Mouse (Mus musculus) lung, postnatal 25 days (tissue): ENCODE measurements around the gene Nme8.

Source experiments
- DNase-seq: peaks from one replicate; pipeline ENCODE4 v3.0.0; 2022; ENCODE audit warnings: low spot score

Gene Nme8

DNA sequence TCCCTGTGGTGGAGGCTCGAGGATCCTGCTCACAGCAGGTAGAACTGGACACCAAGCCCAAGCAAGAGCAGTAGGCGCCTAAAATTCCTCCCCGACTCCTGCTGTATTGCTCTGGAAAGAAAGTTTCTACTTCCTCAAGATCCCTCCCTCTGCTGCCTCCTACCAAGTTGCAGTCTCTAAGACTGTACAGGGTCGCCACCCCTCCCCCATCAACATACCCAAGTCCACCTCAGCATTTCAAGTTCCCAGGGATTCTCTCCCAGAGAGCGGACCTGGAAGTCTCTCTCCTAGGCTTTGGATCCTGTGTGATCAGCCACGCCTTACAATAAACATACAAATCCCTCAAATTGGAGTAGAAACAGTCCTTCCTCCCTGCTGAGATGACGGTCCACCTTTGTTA, at the start of gene Nme8:
Gene Nme8 (minus strand): TSS at position 5 of the 400 bp plus-strand sequence.
- DNase-seq: no peak

DNA sequence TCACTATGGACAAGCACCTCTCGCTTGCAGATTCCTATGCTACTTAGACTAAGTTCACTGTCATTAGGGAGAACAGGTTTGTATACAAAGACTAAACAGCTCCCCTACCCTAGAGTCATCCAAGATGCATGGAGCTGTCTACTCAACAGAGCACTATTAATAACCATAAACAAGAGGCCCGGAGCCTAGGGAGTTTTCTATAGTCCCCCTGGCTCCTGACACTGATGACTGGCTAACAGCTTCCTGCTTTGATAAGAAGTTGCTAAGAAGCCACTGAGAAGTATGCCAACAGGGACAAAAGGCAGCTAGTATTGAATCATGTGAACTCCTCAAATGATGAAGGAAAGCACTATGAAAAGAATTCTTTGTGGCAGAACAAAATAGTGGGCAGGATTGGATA, 48.1 kb upstream of the Nme8 start:
- no peak for DNase-seq

DNA sequence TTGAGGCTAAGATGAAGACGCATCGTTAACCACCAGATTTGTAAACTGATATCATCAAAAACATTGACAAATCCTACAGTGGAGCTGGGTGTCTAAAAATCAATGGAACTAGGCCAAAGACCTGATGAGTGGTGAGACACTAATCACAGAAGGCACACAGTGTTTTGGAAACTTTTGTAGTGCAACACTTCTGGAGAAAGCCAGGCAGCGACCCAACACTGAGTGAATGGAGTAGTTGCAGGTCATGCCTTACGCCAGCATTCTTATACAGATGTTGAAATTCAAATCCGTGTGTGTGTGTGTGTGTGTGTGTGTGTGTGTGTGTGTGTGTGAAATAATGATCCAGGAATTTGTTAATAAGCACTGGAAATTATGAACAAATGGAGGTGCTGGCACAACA, 46.9 kb upstream of the Nme8 start:
- peak; percentile 31 for DNase-seq

DNA sequence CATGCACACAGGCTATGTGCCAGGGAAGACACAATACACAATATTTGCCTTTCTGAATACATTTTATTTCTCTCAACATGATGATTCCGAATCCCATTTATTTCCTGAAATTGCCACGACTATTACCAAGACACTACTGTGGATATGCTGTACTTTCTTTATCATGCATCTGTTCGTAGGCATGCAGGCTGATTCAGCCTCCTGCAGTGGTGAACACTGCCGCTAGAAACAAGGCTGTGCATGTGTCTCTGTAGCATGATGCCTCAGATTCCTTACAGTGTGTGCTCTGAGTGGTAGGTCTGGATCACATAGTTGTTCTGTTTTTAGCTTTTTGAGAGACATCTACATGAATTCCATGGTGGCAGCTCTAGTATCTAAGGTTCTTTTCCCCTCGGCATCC, 37.0 kb upstream of the Nme8 start:
- DNase-seq: no peak

DNA sequence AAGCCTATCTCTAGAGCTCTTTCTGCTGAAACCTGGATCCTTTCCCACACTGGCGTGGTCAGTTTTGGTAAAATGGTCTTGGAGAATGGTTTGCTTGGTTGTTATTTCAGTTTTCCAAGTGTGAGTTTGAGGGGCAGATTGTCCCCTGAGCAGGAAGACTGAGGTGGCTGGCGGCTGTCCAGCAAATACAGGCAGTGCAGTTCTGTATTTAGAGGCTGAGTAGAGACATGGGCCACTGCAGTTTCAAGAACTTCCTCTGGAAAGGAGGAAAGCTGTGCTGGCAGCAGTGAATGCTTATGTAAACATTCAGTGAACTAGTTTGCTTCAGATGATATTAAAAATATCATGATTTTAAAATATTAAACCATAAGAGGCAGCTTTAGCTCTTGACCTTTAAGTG, 33.2 kb upstream of the Nme8 start:
- peak; percentile 36 for DNase-seq

DNA sequence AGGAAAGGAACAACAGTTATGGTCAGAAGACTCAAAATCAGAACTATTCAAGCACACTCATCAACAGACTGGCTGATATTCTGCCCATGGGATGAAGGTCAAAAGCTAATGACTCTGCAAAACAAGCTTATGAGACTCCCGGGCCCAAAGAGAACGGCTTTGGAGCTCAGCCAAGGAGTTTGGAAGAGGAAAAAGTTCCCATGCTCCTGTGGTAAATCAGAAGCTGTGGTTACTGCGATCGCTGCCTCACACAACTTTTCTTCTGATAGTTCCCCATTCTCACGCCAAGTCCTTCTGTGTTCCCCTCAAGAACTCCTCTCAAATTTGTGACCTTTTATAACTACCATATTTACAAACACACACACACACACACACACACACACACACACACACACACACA, 21.4 kb upstream of the Nme8 start:
- no peak for DNase-seq

DNA sequence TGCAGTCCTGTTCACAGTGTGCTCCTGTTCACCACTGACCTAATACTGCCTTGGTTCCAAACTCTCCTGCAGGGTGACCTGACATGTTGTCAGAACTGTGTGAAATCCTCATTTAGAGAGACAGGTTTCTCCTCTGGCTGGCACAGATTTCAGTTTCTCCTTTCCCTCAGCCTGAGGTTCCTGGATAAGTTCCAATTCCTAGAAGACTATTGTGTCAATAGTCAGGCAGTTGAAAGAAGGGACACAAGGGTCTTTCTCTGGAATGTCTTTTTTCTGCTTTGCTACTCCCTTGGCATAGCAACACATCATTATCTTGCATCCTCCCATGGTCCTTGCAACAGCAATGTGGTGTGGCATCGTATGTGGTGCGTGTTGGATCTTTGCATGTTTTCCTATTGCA, 19.6 kb upstream of the Nme8 start:
- no peak for DNase-seq

DNA sequence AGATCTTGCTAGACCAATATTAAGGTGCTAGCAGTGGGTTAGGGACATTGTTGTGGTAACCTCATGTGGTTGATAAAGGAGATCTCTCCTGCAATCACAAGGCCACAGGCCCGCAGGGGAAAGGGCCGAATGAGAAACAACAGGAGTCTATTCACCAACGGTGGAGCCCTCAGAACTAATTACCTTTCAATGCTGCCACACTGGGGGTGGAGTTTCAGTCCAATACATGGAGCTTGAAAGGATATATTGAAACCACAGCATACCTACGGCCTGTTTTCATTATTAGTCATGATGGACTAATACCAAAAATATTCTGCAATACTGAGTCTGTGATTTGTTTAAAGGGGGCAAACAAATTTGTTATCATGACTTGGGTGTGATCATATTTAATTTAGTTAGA, 6.2 kb upstream of the Nme8 start:
- DNase-seq: no peak

DNA sequence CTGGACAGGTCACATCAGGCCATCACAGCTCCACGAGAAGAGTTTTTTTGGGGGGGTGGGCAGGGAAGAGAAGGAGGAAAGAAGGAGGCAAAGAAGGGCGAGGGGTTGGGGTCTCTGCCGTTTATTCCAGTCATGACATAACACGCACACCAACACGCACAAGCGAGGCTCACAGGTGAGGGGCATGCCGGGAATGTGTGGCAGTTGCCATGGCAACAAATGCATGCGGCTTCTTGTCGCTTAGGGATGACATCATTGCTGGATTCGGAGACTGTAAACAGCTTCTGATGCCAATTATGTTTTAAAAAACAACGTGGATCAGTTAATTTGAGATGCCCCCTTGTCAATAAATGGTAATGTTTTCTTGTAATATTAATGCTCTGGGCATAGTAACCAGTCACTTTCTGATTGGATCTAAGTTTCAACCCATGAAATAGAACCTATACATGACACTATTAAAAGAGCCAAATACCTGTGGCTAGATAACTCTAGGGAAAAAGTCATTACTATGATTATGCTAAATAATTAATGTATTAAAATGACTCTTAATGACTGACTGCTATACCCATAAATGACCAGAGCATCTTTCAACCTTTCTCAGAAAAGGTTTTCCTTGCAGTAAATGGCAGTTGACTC, 4.0 kb upstream of the Nme8 start:
- DNase-seq: no peak

DNA sequence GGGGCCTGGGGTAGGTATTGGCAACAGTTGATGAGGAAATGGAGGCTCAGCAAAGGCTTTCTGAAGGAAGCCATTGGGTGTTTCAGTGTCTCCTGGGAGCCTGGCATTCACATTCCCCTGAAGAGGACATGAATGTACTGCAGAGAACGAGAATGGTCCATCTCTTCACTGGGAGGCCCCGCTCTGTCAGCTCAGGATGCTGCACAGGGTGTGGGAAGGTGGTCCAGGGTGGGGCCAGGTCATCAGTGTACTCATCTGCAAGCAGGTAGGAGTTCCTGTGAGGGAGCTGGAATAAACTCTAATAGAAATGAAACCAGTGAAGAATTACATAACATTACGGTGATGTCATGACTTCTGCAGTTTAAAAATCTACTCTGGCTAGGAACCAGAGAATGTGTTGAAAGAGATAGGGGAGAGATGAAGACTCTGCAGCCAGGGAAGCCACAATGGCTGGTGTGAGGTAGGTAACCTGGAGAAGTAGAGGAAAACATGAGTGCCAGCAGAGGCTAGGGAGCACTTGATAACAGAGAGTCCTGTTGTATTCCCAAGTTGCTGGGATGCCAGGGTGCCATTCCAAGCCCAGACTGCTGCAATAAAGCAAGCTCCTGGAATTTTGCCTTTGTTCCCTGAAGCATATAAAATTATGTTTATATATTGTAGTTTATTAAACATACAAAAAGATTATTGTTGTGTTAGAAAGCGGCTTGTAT, 3.3 kb upstream of the Nme8 start:
- DNase-seq: peak; percentile 18

DNA sequence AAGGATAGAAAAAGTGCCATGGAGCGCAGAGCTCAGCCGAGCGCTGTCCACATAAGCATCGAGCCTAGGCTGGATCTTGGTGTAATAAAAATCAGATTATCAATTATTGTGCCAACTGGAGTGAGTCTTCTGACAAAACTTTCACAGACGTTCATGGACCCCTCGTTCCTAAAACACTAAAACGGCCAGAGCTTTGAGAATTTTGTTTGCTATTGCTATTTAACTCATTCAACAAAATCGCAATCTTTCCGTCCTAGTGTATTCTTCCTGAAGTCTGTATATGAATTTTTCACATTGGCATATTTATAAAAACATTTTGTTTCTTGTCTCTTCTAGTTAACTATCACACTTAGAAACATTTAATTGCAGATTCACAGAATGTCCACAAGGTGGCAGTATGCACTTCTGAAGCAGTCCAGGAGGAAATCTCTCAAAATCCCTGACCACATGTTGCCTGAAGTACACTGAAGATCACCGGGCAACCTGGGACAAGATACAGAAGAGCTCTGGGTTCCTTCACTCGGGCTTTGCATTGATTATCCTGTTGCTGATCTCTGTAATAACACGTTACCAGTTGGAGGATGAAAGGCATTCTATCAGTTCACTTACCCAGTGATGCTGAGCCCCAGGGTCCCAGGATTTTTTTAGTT, 1.1 kb upstream of the Nme8 start:
- DNase-seq: peak; percentile 38

DNA sequence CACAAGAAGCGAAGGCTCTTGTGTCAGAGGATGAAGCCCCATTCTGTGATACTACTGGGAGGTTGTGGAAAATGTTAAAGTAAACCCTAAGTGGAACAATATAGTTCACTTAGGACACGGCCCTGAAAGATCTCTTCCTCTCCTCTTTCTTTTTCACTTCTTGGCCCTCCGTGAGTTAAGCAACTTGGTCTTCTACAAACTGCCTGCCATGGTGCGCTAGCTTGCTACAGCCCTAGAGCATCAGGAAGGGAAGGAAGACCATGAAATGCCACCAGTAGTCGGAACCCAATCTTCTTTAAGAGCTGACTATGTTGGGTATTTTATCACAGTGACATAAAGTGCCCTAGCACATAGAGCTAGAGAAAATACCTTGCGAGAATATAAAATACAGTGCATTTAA, 7.2 kb downstream of the Nme8 start:
- no peak for DNase-seq

DNA sequence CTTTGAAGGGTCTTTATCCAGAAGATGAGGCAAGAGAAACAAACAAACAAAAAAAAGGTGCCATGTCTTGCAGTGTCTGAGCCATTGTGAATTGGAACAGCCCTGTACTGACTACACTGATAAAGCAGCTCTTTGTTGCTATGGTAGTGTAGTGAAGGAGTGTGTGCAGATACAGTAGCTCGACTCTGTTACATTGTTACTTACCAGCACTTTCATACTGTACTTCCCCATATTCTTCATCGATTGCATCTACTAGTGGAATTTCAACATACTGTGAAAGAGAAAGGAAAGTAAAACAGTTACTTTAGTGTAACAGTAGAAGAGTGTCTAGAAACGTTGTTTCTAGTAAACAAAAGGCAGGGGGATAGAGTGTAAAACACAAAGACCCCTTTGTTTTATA, 7.6 kb downstream of the Nme8 start:
- no peak for DNase-seq

DNA sequence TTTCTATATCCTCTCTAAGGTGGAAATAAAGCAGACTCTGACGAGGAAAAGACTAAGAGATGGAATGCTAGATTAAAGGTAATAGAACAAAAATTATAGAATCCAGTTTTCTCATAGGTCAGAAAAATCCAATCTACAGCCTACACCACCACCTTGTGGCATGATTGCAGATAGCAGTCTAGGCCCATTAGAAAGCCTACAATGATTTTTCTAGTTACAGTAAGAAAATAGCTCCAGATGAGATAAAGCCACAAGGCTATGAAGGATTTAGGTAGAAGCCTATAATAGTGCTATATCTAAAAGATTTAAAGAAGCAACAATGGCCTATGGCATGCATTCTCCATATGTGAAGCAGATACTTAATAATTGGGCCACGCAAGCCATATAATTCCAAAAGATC, 13.6 kb downstream of the Nme8 start:
- no peak for DNase-seq

DNA sequence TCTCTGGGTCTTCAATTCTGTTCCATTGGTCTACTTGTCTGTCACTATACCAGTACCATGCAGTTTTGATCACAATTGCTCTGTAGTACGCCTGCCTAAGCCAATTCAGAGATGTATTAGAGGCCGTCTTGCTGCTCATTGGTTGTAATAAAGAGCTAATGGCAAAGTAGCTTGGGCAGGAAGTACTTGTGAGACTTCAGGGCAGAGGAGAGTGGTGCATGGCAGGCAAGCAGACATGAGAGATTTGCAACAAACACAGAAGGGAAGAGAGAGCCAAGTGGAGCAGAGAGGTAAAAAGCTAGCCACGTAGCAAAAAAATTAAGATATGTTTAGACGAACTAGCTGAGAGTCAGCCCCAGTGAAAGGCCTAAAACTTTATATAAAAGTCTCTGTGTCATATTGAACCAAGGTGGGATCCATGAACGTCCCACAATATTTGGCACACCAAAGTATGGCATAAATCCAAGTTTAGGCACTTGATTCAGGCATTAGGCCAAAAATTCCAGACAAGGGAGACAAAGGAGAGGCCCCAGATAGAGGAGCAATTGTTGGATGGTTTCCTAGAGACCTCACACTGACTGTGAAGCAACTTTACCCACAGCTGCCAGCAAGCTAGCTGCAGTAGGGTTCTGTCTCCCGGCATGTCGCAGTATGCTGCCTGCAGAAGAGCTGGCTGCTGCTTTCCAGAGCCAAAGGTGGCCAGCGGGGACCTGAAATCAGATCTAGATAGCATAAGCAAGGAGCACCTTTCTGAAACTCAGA, 14.5 kb downstream of the Nme8 start:
- DNase-seq: peak; percentile 5

DNA sequence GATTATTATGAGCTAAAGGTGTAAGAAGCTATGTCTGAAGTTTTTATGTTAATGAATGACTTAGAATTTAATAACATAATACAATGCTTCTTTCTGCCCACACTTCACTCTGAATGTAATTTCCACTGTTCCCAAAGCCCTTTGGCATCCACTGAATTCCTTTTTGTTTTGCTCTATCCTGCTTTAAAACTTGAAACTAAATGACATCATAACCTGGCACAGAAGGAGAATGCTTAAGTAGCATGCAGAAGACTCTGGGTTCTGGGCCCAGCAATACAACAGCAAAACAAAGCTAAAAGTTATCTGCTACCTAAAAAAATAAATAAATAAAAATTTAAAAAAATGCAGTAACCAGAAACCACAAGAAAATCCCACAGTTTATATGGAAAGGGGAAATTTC, 23.0 kb downstream of the Nme8 start:
- DNase-seq: no peak

DNA sequence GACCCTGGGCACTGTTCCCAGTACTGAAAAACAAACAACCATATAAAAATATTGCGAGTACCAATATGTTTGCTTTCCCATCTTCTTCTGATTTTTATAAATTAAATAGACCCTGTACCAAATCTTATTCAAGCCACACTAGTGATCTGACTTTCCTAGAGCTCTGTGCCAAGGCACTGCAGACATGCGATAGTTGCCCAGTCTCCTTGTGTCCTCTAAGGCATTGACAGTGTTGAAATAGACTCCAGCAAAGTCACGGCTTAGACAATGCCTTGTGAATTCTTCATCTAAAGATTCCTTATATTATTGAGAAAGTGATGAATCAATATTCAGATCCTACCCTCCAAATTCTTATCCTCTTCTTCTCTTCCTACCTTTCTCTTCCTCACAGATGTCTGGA, 23.6 kb downstream of the Nme8 start:
- DNase-seq: no peak

DNA sequence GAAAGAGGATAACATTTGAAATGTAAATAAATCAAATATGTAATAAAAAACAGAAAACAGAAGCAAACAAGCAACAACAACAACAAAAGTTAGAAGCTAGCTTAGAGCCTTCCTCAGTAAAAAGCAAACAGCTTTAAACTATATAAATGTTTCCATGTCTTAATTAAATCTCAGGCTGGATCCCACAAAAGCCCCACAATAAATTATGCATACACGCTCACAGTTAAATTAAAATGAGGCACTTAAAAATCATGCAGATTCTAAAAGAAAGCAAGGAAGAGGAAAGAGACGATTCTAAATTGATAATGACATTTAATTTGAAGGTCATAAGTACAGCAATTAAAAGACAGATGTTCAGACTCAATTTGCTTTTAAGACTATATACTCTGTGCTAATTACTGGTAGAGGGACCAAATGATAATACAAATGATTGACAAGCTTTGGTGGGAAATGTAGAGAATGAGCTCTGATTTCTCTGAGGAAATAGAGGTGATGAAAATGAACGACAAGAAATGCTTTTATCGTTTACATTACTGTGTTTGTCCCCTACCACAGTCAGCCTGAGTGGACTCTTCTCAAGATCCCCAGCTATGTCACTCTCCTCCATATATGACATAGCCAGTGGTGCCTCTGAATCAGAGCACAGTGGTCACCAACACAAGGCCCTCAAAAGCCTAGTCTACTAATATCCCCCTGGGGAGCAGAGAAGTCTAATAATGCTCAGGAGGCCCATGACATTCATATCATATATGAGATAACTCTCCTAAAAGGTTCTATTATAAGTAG, 29.0 kb downstream of the Nme8 start:
- no peak for DNase-seq

DNA sequence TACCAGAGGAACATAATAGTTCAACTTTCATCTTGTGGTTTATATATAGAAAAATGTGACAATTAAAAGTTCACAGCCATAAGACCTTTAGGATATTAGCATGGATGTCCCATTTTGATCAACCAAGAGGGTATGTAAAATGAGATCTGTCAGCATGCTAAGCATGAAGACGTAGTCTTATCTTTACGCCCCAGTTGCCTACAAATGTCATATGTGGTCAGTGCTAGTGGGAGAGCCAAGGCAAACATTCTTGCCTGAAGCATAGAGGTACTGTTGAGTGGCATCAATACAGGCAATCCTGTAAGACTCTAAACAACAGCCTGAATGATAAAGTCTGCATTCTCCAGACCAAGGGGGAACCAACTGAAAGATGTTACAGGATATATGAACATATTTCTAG, 45.2 kb downstream of the Nme8 start:
- DNase-seq: no peak

DNA sequence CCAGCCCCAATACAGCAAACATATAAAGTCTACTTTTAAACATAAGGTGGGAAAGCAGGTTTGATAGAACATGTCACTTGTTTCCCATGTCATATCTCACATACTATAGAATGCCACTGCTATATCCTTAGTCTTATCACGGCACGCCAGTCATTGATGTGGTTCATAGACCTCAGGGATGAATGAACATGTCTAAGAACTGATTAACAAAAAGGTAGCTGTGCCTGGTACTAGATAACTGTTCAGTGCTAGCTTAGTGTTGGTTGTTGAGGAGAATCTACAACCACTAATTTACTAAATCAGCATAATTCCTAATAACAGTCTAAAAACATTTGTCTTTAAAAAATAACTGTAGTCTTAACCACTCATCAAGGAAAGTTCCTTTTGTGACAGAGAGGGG, 47.8 kb downstream of the Nme8 start:
- DNase-seq: no peak

DNA sequence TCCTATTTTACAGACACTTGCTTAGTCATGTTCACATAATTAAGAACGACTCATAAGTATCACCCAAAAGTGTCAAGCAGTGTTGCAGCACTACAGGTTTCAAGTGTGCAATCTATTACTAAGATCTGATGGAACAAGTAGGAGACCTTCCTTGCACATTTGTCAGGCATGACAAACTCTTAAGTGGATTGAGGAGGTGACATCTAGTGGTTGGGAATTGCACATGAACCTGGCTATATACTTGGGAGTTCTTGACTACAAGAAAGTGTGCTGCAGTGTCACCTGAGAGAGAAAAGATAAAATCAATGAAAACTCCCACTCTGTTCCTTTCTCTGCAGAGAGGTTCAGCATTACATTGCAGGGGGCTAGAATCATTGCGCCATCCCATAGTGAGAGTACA, 53.4 kb downstream of the Nme8 start:
- DNase-seq: no peak

DNA sequence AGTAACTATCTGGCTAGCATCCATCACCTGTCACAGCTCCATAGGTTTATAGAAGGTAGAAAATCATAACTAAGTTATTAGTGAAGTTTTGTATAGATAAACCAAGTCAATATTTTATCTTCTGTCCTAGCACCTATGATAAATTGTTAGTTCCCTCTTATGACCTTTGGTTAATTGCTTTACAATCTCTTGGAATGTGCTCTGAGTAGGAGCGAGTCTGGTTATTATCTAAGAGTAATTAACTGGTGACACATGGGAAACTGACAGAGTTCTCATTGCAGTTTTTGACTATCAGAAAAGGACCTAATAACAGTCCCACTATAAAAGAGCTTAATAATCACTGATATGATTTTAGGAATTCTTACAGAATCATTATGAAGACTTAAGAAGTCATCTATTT, 54.1 kb downstream of the Nme8 start:
- DNase-seq: no peak
